Mouse (Mus musculus) megakaryocyte, embryonic 14.5 days (primary cell): ENCODE data around the gene Herpud1.

Source experiments
- FLI1 ChIP-seq: IDR thresholded peaks from 2 replicates; pipeline ENCODE4 v1.6.1; 2012; ENCODE audit warnings: low read length, inconsistent platforms, mixed read lengths
- GATA1 ChIP-seq: IDR thresholded peaks from 3 replicates; pipeline ENCODE4 v1.6.1; 2012; ENCODE audit warnings: mixed read lengths, low read length, inconsistent platforms, borderline replicate concordance

- TF ChIP-seq GATA1 (no peak), FLI1 (no peak)
These were observed 918 bp downstream of the Herpud1 start for GRCm38 (mm10) chr8:94387027-94387684.
